Mouse (Mus musculus): Measurements from ENCODE around the gene Ank.

Ank gene

GRCm38 (mm10) chr15:27598786-27599385 is 132.4 kb downstream of the Ank start:
- no peak for DNase-seq (ENCODE audit: low read depth, low spot score)

GRCm38 (mm10) chr15:27600524-27600923 is 134.0 kb downstream of the Ank start:
- no peak for DNase-seq (ENCODE audit: low read depth, low spot score)

GRCm38 (mm10) chr15:27604558-27604957 is 138.1 kb downstream of the Ank start:
- no peak for DNase-seq (ENCODE audit: low read depth, low spot score)

- DNase-seq (ENCODE audit: low read depth, low spot score), result no peak
Measured at GRCm38 (mm10) chr15:27605252-27605651, 138.8 kb downstream of the Ank start.

GRCm38 (mm10) chr15:27609554-27609953 is 143.1 kb downstream of the Ank start:
- DNase-seq (ENCODE audit: low read depth, low spot score), result no peak

- peak; percentile 65 for DNase-seq (ENCODE audit: low read depth, low spot score)
Measured at GRCm38 (mm10) chr15:27612533-27613221, 146.2 kb downstream of the Ank start.

GRCm38 (mm10) chr15:27613255-27613654 is 146.8 kb downstream of the Ank start:
- DNase-seq (ENCODE audit: low read depth, low spot score), result no peak

- DNase-seq (ENCODE audit: low read depth, low spot score), result no peak
Measured at GRCm38 (mm10) chr15:27616159-27616558, 149.7 kb downstream of the Ank start.

- DNase-seq (ENCODE audit: low read depth, low spot score), result no peak
Measured at GRCm38 (mm10) chr15:27617227-27617626, 150.8 kb downstream of the Ank start.

GRCm38 (mm10) chr15:27618778-27619533 is 152.5 kb downstream of the Ank start:
- DNase-seq (ENCODE audit: low read depth, low spot score), result no peak

GRCm38 (mm10) chr15:27619683-27620082 is 153.2 kb downstream of the Ank start:
- DNase-seq (ENCODE audit: low read depth, low spot score), result no peak

- no peak for DNase-seq (ENCODE audit: low read depth, low spot score)
Measured at GRCm38 (mm10) chr15:27620475-27621185, 154.2 kb downstream of the Ank start.

GRCm38 (mm10) chr15:27623286-27623685 is 156.8 kb downstream of the Ank start:
- no peak for DNase-seq (ENCODE audit: low read depth, low spot score)

- no peak for DNase-seq (ENCODE audit: low read depth, low spot score)
Measured at GRCm38 (mm10) chr15:27625014-27625889, 158.8 kb downstream of the Ank start.

GRCm38 (mm10) chr15:27625890-27626255 is 159.4 kb downstream of the Ank start:
- DNase-seq (ENCODE audit: low read depth, low spot score), result no peak

- DNase-seq (ENCODE audit: low read depth, low spot score), result no peak
Measured at GRCm38 (mm10) chr15:27626314-27626713, 159.8 kb downstream of the Ank start.

- DNase-seq (ENCODE audit: low read depth, low spot score), result no peak
Measured at GRCm38 (mm10) chr15:27627794-27628193, 161.3 kb downstream of the Ank start.

GRCm38 (mm10) chr15:27629046-27629445 is 162.6 kb downstream of the Ank start:
- no peak for DNase-seq (ENCODE audit: low read depth, low spot score)

- DNase-seq (ENCODE audit: low read depth, low spot score), result no peak
Measured at GRCm38 (mm10) chr15:27629800-27630600, 163.5 kb downstream of the Ank start.

All from retina, postnatal 7 days (tissue).